Comparison of ENCODE assay signal across 7 mouse cellular contexts in genomic region chr11:100737105-100737733, GRCm38 (mm10). TPM values are rescaled to one million over a fixed set of nuclear protein-coding genes. Genes with fewer than 3 reads are reported as not detected.
DNase-seq lines count a peak whose midpoint lies in the region; ATAC-seq and TF ChIP-seq lines count a peak whose summit lies in the region.

No protein-coding gene starts in this region.

- peak overlapping the region; percentile 67; the same call in 1 of the 2 replicates for H3K27ac ChIP-seq in embryonic facial prominence, embryonic 13.5 days
- H3K27ac ChIP-seq in kidney, embryonic 14.5 days (ENCODE audit: low read depth, low read length) = no peak overlapping the region
- H3K27ac ChIP-seq in midbrain, postnatal 0 days (ENCODE audit: low read depth, low read length) = peak overlapping the region; percentile 67

- H3K36me3 ChIP-seq in embryonic facial prominence, embryonic 13.5 days = peaks cover 4% of the 10 kb centered on the region; the same call in 1 of the 2 replicates
- peaks cover 9% of the 10 kb centered on the region; the same call in 1 of the 2 replicates for H3K36me3 ChIP-seq in kidney, embryonic 14.5 days (ENCODE audit: control insufficient read depth, insufficient read depth, low read length)
- peaks cover 8% of the 10 kb centered on the region for H3K36me3 ChIP-seq in midbrain, postnatal 0 days (ENCODE audit: insufficient read depth, low read length)

- WGBS in embryonic facial prominence, embryonic 13.5 days = 1% methylated on average over 13 of the region's 13 CpGs
- WGBS in kidney, embryonic 14.5 days = 1% methylated on average over 13 of the region's 13 CpGs
- WGBS in midbrain, postnatal 0 days = 3% methylated on average over 13 of the region's 13 CpGs

- H3K27me3 ChIP-seq in embryonic facial prominence, embryonic 13.5 days = no peaks in the 10 kb centered on the region
- no peaks in the 10 kb centered on the region for H3K27me3 ChIP-seq in kidney, embryonic 14.5 days (ENCODE audit: control insufficient read depth, insufficient read depth, low read length)
- H3K27me3 ChIP-seq in midbrain, postnatal 0 days (ENCODE audit: insufficient read depth, low read length) = no peaks in the 10 kb centered on the region

- H3K4me1 ChIP-seq in embryonic facial prominence, embryonic 13.5 days = peaks cover 21% of the 10 kb centered on the region
- H3K4me1 ChIP-seq in kidney, embryonic 14.5 days (ENCODE audit: control insufficient read depth, insufficient read depth, low read length) = peaks cover 19% of the 10 kb centered on the region
- H3K4me1 ChIP-seq in midbrain, postnatal 0 days (ENCODE audit: insufficient read depth, low read length) = no peaks in the 10 kb centered on the region

- peak; percentile 44 to 48 for DNase-seq in spleen, postnatal 10 days (ENCODE audit: low spot score in 2 of 2)
- no peak for DNase-seq in spleen, postnatal 14 days (ENCODE audit: low spot score in 2 of 2)
- DNase-seq in midbrain, postnatal 0 days (ENCODE audit: low spot score) = no peak
- DNase-seq in cerebellum, postnatal 36 days = no peak
- DNase-seq in cerebellum, adult 11-12 months = no peak

- peak overlapping the region; percentile 95 for H3K9ac ChIP-seq in embryonic facial prominence, embryonic 13.5 days
- H3K9ac ChIP-seq in kidney, embryonic 14.5 days (ENCODE audit: low read depth, low read length) = peak overlapping the region; percentile 87
- peak overlapping the region; percentile 96 for H3K9ac ChIP-seq in midbrain, postnatal 0 days (replicated peaks; ENCODE audit: low read length, poor library complexity, severe bottlenecking)

- peak overlapping the region; percentile 82 for H3K4me2 ChIP-seq in embryonic facial prominence, embryonic 13.5 days
- peak overlapping the region; percentile 82 for H3K4me2 ChIP-seq in kidney, embryonic 14.5 days (replicated peaks; ENCODE audit: low read depth, low read length)
- peak overlapping the region; percentile 74 for H3K4me2 ChIP-seq in midbrain, postnatal 0 days (ENCODE audit: low read depth, low read length, poor library complexity, severe bottlenecking)

- ATAC-seq in embryonic facial prominence, embryonic 13.5 days (ENCODE audit: insufficient number of reproducible peaks, insufficient read depth, low FRiP score, low TSS enrichment, low read depth) = no peak
- ATAC-seq in kidney, embryonic 14.5 days (ENCODE audit: low FRiP score, low TSS enrichment) = no peak
- ATAC-seq in midbrain, postnatal 0 days (ENCODE audit: low FRiP score) = no peak

- no peaks in the 10 kb centered on the region for H3K9me3 ChIP-seq in embryonic facial prominence, embryonic 13.5 days
- no peaks in the 10 kb centered on the region for H3K9me3 ChIP-seq in kidney, embryonic 14.5 days (ENCODE audit: control insufficient read depth, low read length)
- no peaks in the 10 kb centered on the region for H3K9me3 ChIP-seq in midbrain, postnatal 0 days (ENCODE audit: low read length)

- no peak for TF ChIP-seq CTCF in midbrain, postnatal 0 days (IDR thresholded peaks at IDR 0.05)

- peak overlapping the region; percentile 99 for H3K4me3 ChIP-seq in embryonic facial prominence, embryonic 13.5 days
- H3K4me3 ChIP-seq in kidney, embryonic 14.5 days (ENCODE audit: low read length) = peak overlapping the region; percentile 90
- peak overlapping the region; percentile 96 for H3K4me3 ChIP-seq in midbrain, postnatal 0 days (ENCODE audit: low read depth, low read length)

RNA-seq across cellular contexts. Expression of gene Rab5c, which starts 0.8 kb away (rescaled TPM):
- 21.0 and 28.5 TPM in 2 replicates for polyA plus RNA-seq in embryonic facial prominence, embryonic 13.5 days (2015; fragmentation: Nextera tagmentation; extraction: Ambion mirVana)
- polyA plus RNA-seq in kidney, embryonic 14.5 days (2014; fragmentation: Nextera tagmentation; extraction: Ambion mirVana) = 46.8 and 92.8 TPM in 2 replicates
- total RNA-seq in midbrain, postnatal 0 days (2014; rRNA removed) = 218 and 250 TPM in 2 replicates
- 33.8 and 34.4 TPM in 2 replicates for polyA plus RNA-seq in midbrain, postnatal 0 days (2015; fragmentation: Nextera tagmentation; extraction: Ambion mirVana)

RNA-seq across cellular contexts. Expression of gene Kcnh4, which starts 22.5 kb away (rescaled TPM):
- 0.08 and 0.14 TPM in 2 replicates for polyA plus RNA-seq in embryonic facial prominence, embryonic 13.5 days (2015; fragmentation: Nextera tagmentation; extraction: Ambion mirVana)
- polyA plus RNA-seq in kidney, embryonic 14.5 days (2014; fragmentation: Nextera tagmentation; extraction: Ambion mirVana) = 0.07 TPM in 1 of 2 replicates, not detected in the other
- 13.7 and 19.6 TPM in 2 replicates for total RNA-seq in midbrain, postnatal 0 days (2014; rRNA removed)
- 6.1 and 7.4 TPM in 2 replicates for polyA plus RNA-seq in midbrain, postnatal 0 days (2015; fragmentation: Nextera tagmentation; extraction: Ambion mirVana)

RNA-seq across cellular contexts. Expression of gene Hspb9, which starts 23.6 kb away (rescaled TPM):
- polyA plus RNA-seq in embryonic facial prominence, embryonic 13.5 days (2015; fragmentation: Nextera tagmentation; extraction: Ambion mirVana) = 0.39 TPM in 1 of 2 replicates, not detected in the other
- 0.47 TPM in 1 of 2 replicates, not detected in the other for polyA plus RNA-seq in kidney, embryonic 14.5 days (2014; fragmentation: Nextera tagmentation; extraction: Ambion mirVana)
- total RNA-seq in midbrain, postnatal 0 days (2014; rRNA removed) = not detected in 2 replicates
- polyA plus RNA-seq in midbrain, postnatal 0 days (2015; fragmentation: Nextera tagmentation; extraction: Ambion mirVana) = not detected in 2 replicates

RNA-seq across cellular contexts. Expression of gene Kat2a, which starts 25.0 kb away (rescaled TPM):
- 54.9 and 61.0 TPM in 2 replicates for polyA plus RNA-seq in embryonic facial prominence, embryonic 13.5 days (2015; fragmentation: Nextera tagmentation; extraction: Ambion mirVana)
- polyA plus RNA-seq in kidney, embryonic 14.5 days (2014; fragmentation: Nextera tagmentation; extraction: Ambion mirVana) = 44.3 and 74.5 TPM in 2 replicates
- total RNA-seq in midbrain, postnatal 0 days (2014; rRNA removed) = 62.8 and 75.6 TPM in 2 replicates
- polyA plus RNA-seq in midbrain, postnatal 0 days (2015; fragmentation: Nextera tagmentation; extraction: Ambion mirVana) = 69.9 and 70.0 TPM in 2 replicates

RNA-seq across cellular contexts. Expression of gene Hcrt, which starts 25.5 kb away (rescaled TPM):
- not detected in 2 replicates for polyA plus RNA-seq in embryonic facial prominence, embryonic 13.5 days (2015; fragmentation: Nextera tagmentation; extraction: Ambion mirVana)
- not detected in 2 replicates for polyA plus RNA-seq in kidney, embryonic 14.5 days (2014; fragmentation: Nextera tagmentation; extraction: Ambion mirVana)
- total RNA-seq in midbrain, postnatal 0 days (2014; rRNA removed) = 4.5 and 6.7 TPM in 2 replicates
- 5.7 and 16.8 TPM in 2 replicates for polyA plus RNA-seq in midbrain, postnatal 0 days (2015; fragmentation: Nextera tagmentation; extraction: Ambion mirVana)

Comparison
In these comparisons a context has a peak if more than half of its experiments do, and no peak if none do; other contexts are left out.
1. DNase-seq: peak in spleen, postnatal 10 days (2 of 2); none in spleen, postnatal 14 days (0 of 2), midbrain, postnatal 0 days (single experiment), cerebellum, postnatal 36 days (0 of 2) and cerebellum, adult 11-12 months (single experiment).
2. Peak in every context shown above with its lines, with median percentiles within 50 percentile points of each other: H3K4me2 ChIP-seq, H3K4me3 ChIP-seq and H3K9ac ChIP-seq.